Mouse (Mus musculus) c-Kit-positive CD71-positive TER-119-negative erythroid progenitor cells, embryonic 14.5 days (primary cell): ENCODE measurements around the gene Siglece.
A peak's percentile ranks its signal among the peaks of the same experiment; 100 is the strongest.
"Not testable (repeated sequence)": the region's sequence is repeated elsewhere in the genome, so short reads cannot be mapped to it uniquely, and the experiment has no call there.

Source experiments
- DNase-seq: peaks from one replicate; pipeline ENCODE4 v3.0.0-alpha.2; 2013; ENCODE audit warnings: low read depth

Gene Siglece

DNA sequence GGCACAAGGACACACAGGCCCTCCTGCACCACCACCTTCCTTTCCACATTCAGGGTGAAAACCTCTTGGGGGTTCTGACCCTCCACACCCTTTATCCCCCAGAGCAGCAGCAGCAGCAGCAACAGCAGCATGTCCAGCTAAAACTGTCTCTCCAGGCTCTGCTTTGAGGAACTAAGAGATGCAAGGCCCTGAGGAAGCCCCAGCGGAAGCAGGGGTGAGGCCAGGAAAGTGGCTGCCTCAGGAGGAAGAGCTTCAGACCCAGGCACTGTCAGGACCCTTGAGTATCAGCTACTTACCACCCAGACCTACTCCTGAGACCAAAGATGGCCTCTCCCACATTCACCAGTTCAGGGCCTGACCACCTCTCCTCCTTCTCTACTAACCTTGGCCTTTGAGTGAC lies at the start of gene Siglece:
TSS of gene Siglece (minus strand) at position 160 of the 400 bp plus-strand sequence.
- DNase-seq, result no peak

DNA sequence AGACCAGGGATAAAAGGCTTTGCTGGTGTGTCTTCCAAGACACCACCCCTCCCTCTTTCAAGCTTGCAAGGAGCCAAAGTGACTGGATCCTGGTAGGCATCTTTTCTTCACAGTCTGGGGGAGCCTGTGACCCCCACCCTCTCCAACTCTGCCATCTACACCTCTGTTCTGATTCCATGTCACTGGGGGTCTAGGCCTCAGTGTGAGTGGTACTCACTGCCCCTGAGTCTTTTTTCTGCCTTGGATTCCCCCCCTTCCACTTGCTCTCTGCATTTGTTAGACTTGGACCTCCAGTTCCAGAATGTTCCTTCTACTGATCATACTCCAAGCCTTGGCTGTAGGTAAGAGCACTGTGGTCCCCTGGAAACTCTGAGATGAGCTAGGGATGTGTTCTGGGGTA lies 30.2 kb upstream of the Siglece start, which contains the start of gene Klk14:
TSS of gene Klk14 (plus strand) at position 301 of the 400 bp plus-strand sequence.
- no peak for DNase-seq

DNA sequence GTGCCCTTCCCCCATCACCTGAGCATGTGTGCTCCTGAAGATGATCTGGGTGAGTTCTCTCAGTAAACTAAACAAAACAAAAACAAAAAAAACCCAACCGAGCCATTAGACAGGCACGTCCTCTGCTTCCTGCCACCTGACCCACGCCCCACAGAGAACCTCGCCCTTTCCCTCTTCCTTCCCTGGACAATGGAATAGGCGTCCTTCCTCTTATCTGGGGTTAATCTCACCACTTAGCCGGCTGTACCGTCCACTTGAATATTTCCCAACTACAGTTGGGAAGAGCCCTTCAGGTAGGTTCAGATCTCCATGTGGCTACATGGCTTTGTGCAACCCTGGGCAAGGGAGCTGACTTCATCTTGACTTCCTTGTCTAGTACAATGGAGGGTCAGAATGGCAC lies 25.1 kb upstream of the Siglece start:
- no peak for DNase-seq

DNA sequence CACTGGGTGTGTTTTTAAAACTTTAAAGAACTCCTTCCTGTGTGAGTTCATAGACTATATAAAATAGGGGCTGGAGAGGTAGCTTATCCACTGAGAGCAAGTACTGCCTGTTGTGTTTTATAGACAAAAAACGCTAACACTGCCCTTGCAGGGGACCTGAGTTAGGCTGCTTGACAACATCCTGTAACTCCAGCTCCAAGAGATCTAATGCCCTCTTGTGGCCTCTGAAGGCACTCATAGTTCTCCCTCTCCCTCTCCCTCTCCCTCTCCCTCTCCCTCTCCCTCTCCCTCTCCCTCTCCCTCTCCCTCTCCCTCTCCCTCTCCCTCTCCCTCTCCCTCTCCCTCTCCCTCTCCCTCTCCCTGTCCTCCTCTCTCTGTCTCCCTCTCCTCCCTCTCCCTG lies 22.6 kb upstream of the Siglece start:
- not testable (repeated sequence) for DNase-seq

DNA sequence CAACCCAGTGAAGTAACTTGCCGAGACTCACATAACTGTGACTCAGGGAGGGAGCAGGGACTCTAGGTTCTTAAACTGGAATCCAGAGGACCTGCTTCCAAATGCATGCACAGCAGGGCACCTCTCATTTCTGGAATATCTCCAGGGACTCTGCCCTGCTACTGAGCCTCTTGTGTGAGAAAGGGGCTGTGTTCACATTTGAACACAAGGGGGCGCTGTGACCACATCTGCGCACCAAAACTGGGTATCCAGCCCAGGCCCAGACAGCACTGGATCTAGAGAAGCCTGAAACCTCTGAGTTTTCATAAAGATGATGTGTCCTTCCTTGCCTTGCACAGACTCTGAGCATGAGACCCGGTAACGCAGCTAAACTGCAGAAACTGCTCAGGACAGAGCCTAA lies 21.0 kb upstream of the Siglece start:
- peak; percentile 36 for DNase-seq

DNA sequence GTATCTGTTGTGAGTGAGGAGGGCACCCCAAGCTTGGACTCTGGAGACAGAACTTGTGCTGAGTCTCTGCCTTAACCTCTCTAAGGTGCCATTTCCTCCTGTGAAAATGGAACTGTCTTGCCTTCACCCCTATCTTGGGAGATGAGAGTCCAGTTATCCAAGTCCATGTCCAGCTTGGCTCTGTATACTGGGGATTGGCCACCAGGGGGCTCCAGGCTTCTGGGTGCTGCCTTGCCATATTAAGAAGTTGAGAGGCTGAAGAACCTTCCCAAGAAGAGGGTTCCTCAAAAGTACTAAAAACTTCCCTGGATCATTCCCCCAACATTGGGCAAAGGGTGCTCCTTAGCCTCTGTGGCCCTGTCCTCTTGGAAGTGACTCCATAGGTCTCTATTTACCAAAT lies 18.6 kb upstream of the Siglece start:
- peak; percentile 32 for DNase-seq

DNA sequence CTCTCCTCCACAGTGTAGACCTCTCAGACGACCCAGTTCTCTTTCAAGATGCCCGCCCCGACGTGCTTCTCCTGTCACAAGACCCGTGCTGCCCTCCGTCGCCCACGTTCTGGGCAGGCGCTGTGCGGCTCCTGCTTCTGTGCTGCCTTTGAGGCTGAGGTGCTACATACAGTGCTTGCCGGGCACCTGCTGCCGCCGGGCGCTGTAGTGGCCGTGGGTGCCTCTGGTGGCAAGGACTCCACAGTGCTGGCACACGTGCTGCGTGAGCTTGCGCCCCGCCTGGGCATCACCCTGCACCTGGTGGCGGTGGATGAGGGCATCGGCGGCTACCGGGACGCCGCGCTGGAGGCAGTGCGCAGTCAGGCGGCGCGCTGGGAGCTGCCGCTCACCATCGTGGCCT lies 15.1 kb upstream of the Siglece start:
- no peak for DNase-seq

DNA sequence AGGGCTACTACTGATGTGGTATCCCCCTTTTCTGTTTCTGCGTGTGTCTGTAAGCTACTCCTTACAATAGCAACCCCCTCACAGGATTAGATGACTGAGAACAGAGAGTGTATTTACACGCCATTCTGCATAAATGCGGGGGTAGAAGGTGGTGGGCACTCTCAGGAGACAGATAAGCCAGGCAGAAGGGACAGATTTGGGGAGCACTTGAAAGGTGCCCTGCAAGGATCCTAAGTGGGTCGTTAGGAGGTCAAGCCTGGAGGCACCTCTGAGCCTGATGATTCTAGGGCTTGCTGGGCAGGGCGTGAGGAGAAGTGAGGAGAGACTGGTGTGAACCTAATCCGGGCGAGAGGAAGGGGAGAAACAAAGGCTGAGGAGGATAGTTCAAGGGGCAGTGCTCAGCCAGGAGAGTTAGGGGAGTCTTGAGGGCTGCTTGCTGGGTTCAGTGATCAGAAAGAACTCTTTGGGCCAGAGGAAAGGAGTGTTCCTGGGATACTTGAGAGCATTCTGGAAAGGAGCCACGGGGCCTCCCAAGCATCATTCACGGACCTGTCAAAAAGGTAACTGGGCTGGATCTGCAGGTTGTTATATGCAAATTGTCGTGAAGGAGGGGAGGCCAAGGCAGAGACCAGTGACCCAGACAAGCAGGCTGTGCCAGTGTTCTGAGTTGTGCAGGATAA lies 12.8 kb upstream of the Siglece start:
- DNase-seq, result no peak

DNA sequence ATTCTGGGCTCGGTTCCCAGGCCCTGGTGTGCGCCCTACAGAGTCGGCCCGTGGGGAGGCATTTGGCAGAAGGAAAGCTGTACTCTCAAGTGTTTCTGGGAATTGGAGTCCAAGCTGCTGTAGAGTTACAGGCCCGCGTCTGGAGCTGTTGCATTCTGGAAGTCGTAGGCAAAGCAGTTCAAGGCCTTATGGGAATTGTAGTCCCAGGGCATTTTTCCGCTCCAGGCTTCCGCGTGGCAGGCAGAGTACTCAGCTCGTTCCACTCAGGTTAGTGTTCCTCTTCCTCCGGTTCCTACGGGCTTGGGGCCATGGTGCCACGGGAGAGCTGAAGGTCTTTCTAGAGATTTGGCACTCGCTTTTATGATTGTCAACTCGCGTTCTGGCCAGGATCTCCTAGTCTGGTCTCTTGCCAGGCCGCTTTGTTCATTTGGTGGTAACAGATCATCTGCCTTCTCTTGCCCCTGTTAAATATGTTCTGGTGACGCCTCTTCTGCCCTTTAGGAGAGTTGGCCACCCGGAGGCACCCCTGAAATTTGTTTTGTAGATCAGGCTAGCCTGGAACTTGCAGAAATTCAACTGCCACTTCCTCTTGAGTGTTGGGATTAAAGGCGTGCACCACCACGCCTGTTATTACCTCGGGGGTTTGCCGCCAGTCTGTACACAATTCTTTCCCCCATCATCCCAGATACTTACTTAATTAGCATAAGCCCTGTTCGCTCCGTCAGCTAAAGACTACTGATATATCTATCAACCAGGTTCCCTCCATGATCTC lies 12.0 kb upstream of the Siglece start, which contains the start of gene Ctu1:
TSS of gene Ctu1 (plus strand) at position 208 of the 772 bp plus-strand sequence.
- DNase-seq, result peak; percentile 79

DNA sequence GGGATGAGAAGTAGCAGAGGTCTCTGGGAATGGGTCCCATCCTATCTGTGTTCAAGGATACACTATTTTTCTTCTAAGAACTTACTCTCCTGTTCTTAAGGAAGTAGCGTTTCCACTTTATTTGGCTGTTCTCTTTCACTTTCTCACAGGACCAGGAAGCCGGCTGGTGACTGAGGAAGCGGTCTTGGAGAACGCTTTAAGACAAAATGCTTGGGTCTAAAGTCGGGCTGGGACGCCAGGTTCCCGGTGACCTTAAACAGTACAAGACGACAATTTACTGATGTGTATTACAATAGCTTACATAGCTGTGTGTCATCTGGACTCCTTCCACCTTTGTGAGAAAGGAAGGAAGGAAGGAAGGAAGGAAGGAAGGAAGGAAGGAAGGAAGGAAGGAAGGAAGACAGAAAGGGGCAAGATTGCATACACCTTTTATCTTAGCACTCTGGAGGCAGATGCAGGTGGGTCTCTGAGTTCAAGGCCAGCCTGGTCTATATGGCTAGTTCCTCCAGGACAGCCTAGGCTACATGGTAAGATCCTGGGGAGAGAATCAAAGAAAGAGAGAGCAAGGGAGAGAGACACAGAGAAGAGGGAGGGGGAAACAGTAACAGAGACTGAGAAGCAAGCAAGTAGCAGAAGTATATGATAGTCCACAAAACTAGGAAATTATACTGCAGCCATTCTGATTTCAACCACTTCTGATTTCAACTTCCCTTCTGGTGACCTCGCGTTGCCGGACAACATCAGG lies 11.3 kb upstream of the Siglece start:
- DNase-seq, result no peak

DNA sequence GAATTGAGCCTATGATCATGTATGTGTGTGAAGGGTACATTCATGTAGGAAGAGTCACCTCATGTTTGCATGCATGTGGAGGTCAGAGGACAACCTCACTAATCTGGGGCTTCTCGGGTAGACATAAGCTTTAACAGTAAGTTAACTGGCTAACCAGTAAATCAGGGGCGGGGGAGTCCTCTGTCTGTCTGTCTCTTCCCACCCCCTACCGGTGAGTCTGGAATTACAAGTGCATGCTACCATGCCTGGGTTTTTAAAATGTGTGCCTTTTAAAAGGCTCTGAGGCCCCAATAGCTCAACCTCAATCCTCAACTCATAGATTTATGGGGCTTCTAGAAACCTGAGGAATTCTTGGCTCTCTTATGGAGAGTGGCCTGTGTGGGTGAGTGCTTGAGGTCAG lies 8.6 kb upstream of the Siglece start:
- DNase-seq, result peak; percentile 24

DNA sequence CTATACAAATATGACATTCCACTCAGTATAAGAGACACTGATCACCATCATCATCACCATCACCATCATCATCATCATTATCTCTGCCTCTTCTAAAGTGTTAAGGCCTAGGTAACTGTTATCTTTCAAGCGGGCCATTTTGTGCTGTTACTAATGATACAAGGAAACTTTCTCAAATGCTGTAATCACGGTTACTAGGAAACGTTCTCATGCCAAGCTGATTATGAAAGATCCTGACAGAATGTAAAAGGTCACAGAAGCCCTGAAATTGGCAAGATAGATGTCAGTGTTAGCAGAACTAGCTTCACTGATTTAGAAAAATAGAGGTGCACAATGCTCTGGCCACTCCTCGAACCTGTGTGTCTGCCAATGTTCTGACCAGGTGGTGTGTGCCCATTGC lies 7.3 kb upstream of the Siglece start:
- not testable (repeated sequence) for DNase-seq

DNA sequence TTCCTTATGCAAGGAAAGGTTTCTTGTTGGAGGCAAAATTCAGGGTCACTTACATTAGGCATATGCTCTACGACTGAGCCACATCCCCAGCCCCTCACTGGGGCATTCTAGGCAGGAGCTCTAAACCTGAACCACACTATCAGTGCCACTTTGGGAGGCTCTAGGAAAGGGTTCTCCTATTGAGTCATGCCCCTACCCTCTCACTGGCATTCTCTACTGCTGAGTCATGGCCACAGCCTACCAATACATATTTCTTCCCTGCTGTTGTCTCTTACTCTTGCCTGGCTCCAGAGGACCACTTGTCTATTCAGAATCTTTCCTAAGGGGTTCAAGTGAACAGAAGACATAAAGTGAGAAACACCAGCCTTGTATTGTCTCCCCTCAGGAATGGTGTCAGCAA lies 2.8 kb upstream of the Siglece start:
- DNase-seq, result no peak

DNA sequence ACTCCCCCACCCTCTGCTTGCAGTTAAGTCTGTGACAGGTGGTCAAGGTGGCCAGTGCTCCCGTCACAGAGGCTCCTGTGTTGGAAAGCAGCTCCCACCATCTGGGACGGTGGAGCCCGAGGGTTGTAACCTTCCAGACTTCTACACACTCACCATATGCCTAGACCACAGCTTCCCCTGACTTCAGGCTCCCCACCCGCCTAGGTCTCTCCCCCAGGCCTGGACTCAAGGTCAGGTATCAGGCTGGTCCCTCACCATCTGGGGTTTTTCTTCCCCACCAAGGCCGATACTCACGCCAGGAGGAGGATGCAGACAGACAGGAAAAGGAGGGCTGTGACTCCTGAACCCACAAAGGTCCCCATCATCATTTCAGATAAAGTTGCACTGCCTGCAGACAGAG lies 3.7 kb downstream of the Siglece start:
- DNase-seq, result no peak

DNA sequence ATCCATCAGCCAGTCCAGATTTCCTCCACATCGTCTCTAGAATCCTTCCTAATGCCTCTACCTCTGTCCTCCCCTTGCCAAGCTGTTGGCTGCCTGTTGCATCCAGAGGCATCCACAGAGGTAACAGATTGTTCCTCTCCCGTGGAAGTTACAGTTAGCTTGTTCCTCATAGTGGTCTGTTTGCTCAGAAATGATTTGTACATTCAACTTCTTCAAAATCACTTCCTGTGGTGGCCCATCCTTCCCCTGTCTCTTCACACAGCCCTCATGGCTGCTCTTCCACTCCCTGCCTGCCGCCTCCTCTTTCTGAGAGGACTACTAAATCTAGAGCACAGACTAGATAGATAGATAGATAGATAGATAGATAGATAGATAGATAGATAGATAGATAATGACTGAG lies 5.4 kb downstream of the Siglece start:
- no peak for DNase-seq

DNA sequence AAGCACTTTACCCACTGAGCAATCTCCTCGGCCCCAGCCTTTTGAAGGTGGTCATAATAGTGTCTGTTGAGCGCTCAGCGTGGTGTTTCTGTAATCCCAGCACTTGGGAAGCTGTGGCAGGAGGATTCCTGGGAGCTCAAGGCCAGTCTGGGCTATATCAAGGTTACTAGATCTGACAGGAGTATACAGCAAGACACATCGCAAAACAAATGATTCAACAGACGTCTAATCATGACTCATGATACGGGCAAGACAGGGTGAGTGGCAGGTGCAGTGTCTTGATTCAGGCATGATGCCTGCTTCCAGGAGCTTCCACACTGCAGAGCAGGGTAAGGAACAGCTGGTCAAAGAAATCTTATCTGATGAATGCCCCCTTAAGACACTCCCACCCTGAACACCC lies 7.3 kb downstream of the Siglece start:
- DNase-seq, result no peak

DNA sequence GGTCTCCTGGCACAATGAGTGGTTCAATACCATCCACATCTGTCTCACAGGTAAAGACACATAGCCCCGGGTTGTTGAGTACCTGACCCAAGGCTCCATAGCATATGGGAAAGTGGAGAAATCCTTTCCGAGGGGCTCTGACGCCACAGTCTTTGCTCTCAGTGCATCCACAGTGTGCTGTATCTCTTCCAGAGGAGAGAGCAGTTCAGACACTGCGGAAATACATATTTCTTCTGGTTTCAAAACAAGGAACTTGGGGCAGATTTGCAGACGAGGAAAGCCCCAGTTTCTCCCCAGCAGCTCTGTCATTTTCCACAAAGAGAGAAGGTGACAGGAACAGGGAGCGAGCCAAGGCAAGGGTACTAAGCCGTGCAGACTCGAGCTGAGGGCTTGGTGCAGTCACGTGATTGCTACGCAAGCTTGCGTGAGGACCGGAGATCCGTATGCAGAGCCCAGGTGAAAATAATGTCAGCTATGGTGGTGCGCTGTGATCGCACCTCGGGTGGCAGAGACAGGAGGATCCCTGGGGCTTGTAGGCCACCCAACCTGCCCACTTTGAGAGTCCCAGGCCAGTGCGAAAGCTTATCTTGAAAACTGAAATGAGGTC lies 16.8 kb downstream of the Siglece start:
- no peak for DNase-seq

DNA sequence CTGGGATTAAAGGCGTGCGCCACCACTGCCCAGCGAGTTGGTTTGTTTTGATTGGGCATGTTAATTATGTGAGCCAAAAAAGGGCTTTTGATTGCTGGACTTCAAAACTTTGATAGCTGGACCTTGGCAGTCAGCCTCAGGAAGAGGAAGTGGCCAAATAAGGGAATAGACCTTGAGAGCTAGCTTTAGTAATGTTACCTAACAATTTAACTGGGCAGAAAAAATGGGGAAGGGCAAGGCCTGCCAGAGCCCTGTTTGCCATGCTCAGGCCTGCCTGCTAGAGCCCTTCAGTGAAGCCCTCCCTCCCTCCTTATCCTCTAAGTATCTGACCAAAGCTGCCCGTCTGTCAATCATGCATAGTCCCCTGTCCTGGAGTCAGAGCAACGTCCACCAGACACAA lies 17.4 kb downstream of the Siglece start:
- DNase-seq, result no peak

DNA sequence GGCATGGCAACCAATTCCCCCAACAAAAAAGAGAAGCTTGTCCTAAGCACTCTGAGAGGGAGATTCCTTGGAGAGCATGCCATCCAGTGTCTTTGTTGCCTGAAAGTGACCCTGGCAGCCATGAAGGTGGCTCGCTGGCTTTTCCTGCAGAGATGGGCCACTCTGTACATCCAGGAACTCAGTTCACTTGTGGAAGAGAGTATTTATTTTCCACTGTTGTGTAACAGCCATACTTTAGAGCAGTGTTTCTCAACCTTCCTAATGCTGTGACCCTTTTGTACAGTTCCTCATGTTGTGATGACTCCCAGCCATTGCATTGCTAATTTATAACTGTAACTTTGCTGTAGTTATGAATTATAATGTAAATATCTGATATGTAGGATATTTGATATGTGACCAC lies 22.8 kb downstream of the Siglece start:
- DNase-seq, result no peak

DNA sequence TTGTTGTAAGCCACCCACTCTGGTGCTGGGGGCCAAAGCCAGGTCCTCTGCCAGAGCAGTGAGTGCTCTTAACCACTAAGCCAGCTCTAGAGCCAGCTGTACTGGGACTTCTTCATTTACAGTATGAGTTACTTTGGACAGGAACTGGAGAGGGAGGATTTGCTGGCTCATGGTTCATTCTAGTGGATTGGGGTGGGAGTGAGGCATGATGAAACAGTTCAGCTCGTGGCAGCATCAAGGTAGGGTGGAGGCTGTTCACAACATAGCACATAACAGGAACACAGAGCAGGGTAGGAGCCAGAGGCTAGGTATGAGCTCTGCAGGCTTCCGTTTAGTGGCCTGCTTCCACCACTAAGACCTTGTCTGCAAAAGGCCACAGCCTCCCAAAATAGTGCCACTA lies 23.8 kb downstream of the Siglece start:
- no peak for DNase-seq

DNA sequence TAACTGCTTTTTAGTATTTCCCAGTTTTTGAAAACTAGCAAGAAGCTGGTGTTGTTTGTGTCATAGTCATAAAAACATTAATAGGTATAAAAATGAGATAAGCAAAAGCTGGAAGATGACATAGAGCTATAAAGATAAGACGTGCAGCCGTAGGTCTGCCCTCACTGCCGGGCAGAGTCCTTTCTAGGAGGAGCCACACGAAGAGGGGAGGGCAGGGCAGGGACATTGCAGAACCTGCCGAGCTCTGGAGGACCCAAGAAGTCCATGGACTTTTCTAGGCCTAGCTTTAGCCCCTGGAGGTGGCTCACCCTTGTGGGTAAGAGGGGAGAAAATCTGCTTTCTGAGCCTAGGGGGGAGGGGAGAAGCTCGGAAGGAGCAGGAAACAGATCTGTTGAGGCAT lies 25.5 kb downstream of the Siglece start, which contains the start of gene Ceacam18:
TSS of gene Ceacam18 (plus strand) at position 208 of the 400 bp plus-strand sequence.
- DNase-seq, result no peak

DNA sequence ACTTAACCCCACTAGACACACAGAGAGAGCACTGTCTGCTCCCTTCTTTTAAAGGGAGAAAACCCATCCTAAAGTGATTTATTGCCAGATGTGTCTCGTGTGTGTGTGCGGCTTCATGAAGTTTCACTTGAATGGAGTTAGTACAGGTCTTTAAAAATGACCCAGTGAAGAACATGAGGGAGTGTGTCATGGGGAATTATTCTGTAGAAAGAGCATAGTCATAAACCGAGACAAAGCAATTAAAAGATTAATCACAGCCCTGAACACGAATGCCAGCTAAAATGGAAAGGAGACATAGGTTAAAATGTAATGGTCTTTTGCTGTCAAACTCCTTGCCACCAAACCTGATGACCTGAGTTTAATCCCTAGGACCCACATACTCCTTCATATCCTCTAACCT lies 26.0 kb downstream of the Siglece start:
- no peak for DNase-seq
